Mouse (Mus musculus) ovary, postnatal 10 days (tissue): Measurements from ENCODE around the gene AC161166.1.

Source experiments
- DNase-seq: peaks from one replicate; pipeline ENCODE4 v3.0.0; 2022; ENCODE audit warnings: low spot score

Gene AC161166.1

GRCm38 (mm10) chr7:24461376-24462051, 50.7 kb downstream of the AC161166.1 start:
- no peak for DNase-seq
